In genomic region chr8:110718969-110719670, GRCm38 (mm10) we compare ENCODE assay signal across 8 mouse cellular contexts. TPM values are rescaled to one million over a fixed set of nuclear protein-coding genes. Genes with fewer than 3 reads are reported as not detected.
DNase-seq lines count a peak whose midpoint lies in the region; ATAC-seq and TF ChIP-seq lines count a peak whose summit lies in the region.

No protein-coding gene starts in this region.

- H3K36me3 ChIP-seq in liver, embryonic 11.5 days (ENCODE audit: control insufficient read depth, insufficient read depth, low read length) = no peaks in the 10 kb centered on the region; the same call in 1 of the 2 replicates
- no peaks in the 10 kb centered on the region for H3K36me3 ChIP-seq in intestine, embryonic 15.5 days
- H3K36me3 ChIP-seq in lung, embryonic 14.5 days (ENCODE audit: insufficient read depth) = peaks cover 11% of the 10 kb centered on the region

- H3K4me3 ChIP-seq in liver, embryonic 11.5 days (ENCODE audit: low read depth, low read length) = no peak overlapping the region
- no peak overlapping the region for H3K4me3 ChIP-seq in cortical plate, adult 2 months (ENCODE audit: insufficient read depth, low read length)
- H3K4me3 ChIP-seq in intestine, embryonic 15.5 days (replicated peaks) = no peak overlapping the region
- H3K4me3 ChIP-seq in lung, embryonic 14.5 days (ENCODE audit: low read depth, low read length) = no peak overlapping the region

- H3K9ac ChIP-seq in liver, embryonic 11.5 days (ENCODE audit: low read depth, low read length) = no peak overlapping the region
- peak overlapping the region; percentile 23; the same call in 1 of the 2 replicates for H3K9ac ChIP-seq in intestine, embryonic 15.5 days
- 0 out of 2 replicates have a peak overlapping the region, but pooled peaks have one; percentile 7 for H3K9ac ChIP-seq in lung, embryonic 14.5 days

- no peak for ATAC-seq in liver, embryonic 11.5 days (replicated peaks; ENCODE audit: low FRiP score)
- peak; percentile 39 for ATAC-seq in granulocyte monocyte progenitor cell, adult 5-6 weeks (replicated peaks; ENCODE audit: poor library complexity, severe bottlenecking)
- ATAC-seq in intestine, embryonic 15.5 days = peak; percentile 23
- peak; percentile 64 for ATAC-seq in lung, embryonic 14.5 days (ENCODE audit: insufficient read depth)

- no peak for TF ChIP-seq CTCF in cortical plate, adult 2 months (IDR thresholded peaks at IDR 0.05; ENCODE audit: extremely low read depth, insufficient read depth, low read length)
- no peak for TF ChIP-seq CTCF in lung, embryonic 14.5 days (IDR thresholded peaks at IDR 0.05; ENCODE audit: low read depth)

- WGBS in liver, embryonic 11.5 days = 39% methylated on average over 12 of the region's 12 CpGs
- WGBS in intestine, embryonic 15.5 days = 36% methylated on average over 12 of the region's 12 CpGs
- 28% methylated on average over 12 of the region's 12 CpGs for WGBS in lung, embryonic 14.5 days

- peaks cover 25% of the 10 kb centered on the region for H3K27me3 ChIP-seq in liver, embryonic 11.5 days (replicated peaks; ENCODE audit: control insufficient read depth, insufficient read depth, low read length)
- no peaks in the 10 kb centered on the region for H3K27me3 ChIP-seq in intestine, embryonic 15.5 days (replicated peaks)
- H3K27me3 ChIP-seq in lung, embryonic 14.5 days (ENCODE audit: insufficient read depth, low read length) = no peaks in the 10 kb centered on the region

- no peaks in the 10 kb centered on the region for H3K9me3 ChIP-seq in liver, embryonic 11.5 days (ENCODE audit: control insufficient read depth, low read length)
- no peaks in the 10 kb centered on the region for H3K9me3 ChIP-seq in intestine, embryonic 15.5 days
- no peaks in the 10 kb centered on the region for H3K9me3 ChIP-seq in lung, embryonic 14.5 days (ENCODE audit: low read depth, low read length)

- TF ChIP-seq POLR2A in cortical plate, adult 2 months (IDR thresholded peaks at IDR 0.05; ENCODE audit: extremely low read depth, insufficient read depth, low read length) = no peak

- no peak overlapping the region for H3K4me2 ChIP-seq in liver, embryonic 11.5 days
- no peak overlapping the region; the same call in 1 of the 2 replicates for H3K4me2 ChIP-seq in intestine, embryonic 15.5 days (replicated peaks)
- H3K4me2 ChIP-seq in lung, embryonic 14.5 days = peak overlapping the region; percentile 7; the same call in 1 of the 2 replicates

- peaks cover 25% of the 10 kb centered on the region for H3K4me1 ChIP-seq in liver, embryonic 11.5 days (replicated peaks; ENCODE audit: control insufficient read depth, insufficient read depth, low read length)
- peaks cover 17% of the 10 kb centered on the region for H3K4me1 ChIP-seq in cortical plate, adult 2 months (ENCODE audit: control insufficient read depth, insufficient read depth, low read length)
- peaks cover 78% of the 10 kb centered on the region for H3K4me1 ChIP-seq in intestine, embryonic 15.5 days (replicated peaks)
- H3K4me1 ChIP-seq in lung, embryonic 14.5 days (ENCODE audit: insufficient read depth) = peaks cover 51% of the 10 kb centered on the region

- H3K27ac ChIP-seq in liver, embryonic 11.5 days (ENCODE audit: low read depth, low read length) = no peak overlapping the region
- H3K27ac ChIP-seq in cortical plate, adult 2 months (ENCODE audit: insufficient read depth, low read length) = peak overlapping the region; percentile 86
- H3K27ac ChIP-seq in intestine, embryonic 15.5 days = peak overlapping the region; percentile 89
- peak overlapping the region; percentile 97 for H3K27ac ChIP-seq in lung, embryonic 14.5 days (ENCODE audit: low read depth)

- peak; percentile 47 for DNase-seq in liver
- DNase-seq in liver, embryonic 11.5 days (ENCODE audit: low spot score) = no peak
- peak; percentile 93 for DNase-seq in lung, embryonic 14.5 days
- DNase-seq in skeletal muscle tissue, adult 2 months (ENCODE audit: low read depth, low spot score) = peak; percentile 72
- DNase-seq in c-Kit-positive CD71-positive TER-119-positive erythroid progenitor cells, embryonic 14.5 days (ENCODE audit: low spot score) = no peak

RNA-seq across cellular contexts. Expression of gene Mtss1l, which starts 2.2 kb away (rescaled TPM):
- 4.9 and 5.9 TPM in 2 replicates for polyA plus RNA-seq in liver, embryonic 11.5 days (2014; fragmentation: Nextera tagmentation; extraction: Ambion mirVana)
- polyA plus RNA-seq in cortical plate, adult 2 months (2012; rRNA removed) = 156 and 161 TPM in 2 replicates
- total RNA-seq in granulocyte monocyte progenitor cell, adult 5-6 weeks (2014; fragmentation: Nextera tagmentation) = 0.28 TPM in 1 of 2 replicates, not detected in the other
- total RNA-seq in granulocyte monocyte progenitor cell, adult 5-6 weeks (2017) = 0.22 TPM in 1 of 2 replicates, not detected in the other
- 8.0 and 9.6 TPM in 2 replicates for polyA plus RNA-seq in intestine, embryonic 15.5 days (2015; fragmentation: Nextera tagmentation; extraction: Ambion mirVana)
- 30.9 and 39.9 TPM in 2 replicates for polyA plus RNA-seq in lung, embryonic 14.5 days (2014; fragmentation: Nextera tagmentation; extraction: Ambion mirVana)

Comparison
In these comparisons a context has a peak if more than half of its experiments do, and no peak if none do; other contexts are left out.
1. DNase-seq: peak in liver (single experiment), lung, embryonic 14.5 days (single experiment) and skeletal muscle tissue, adult 2 months (single experiment); none in liver, embryonic 11.5 days (single experiment) and c-Kit-positive CD71-positive TER-119-positive erythroid progenitor cells, embryonic 14.5 days (single experiment).